Mouse (Mus musculus) midbrain, embryonic 16.5 days (tissue): ENCODE results near the gene Entpd2. TPM values are rescaled to one million over a fixed set of nuclear protein-coding genes. Genes with fewer than 3 reads are reported as not detected.

Experiments used
- ATAC-seq: fragments of 200-750 bp; cut with Nextera tagmentation; 2 replicates; pipeline ENCODE4 v1.8.0; 2017; ENCODE audit warnings: moderate TSS enrichment
- H3K27ac ChIP-seq: fragments of 300-500 bp; sonication (generic); 2 replicates; pipeline ENCODE4 v1.5.1; 2014; ENCODE audit warnings: mild to moderate bottlenecking, low read length, mixed read lengths
- H3K27me3 ChIP-seq: fragments of 300-500 bp; sonication (generic); 2 replicates; pipeline ENCODE4 v1.6.1; 2014; ENCODE audit warnings: low read depth, low read length, mixed read lengths; ENCODE audit not compliant: control insufficient read depth, insufficient read depth
- H3K36me3 ChIP-seq: fragments of 300-500 bp; sonication (generic); 2 replicates; pipeline ENCODE4 v1.6.1; 2014; ENCODE audit warnings: mild to moderate bottlenecking, low read length, moderate library complexity, mixed read lengths; ENCODE audit not compliant: control insufficient read depth, insufficient read depth
- H3K4me1 ChIP-seq: fragments of 300-500 bp; sonication (generic); 2 replicates; pipeline ENCODE4 v1.6.1; 2014; ENCODE audit warnings: mild to moderate bottlenecking, low read length, mixed read lengths; ENCODE audit not compliant: control insufficient read depth, insufficient read depth
- H3K4me2 ChIP-seq: fragments of 300-500 bp; sonication (generic); 2 replicates; pipeline ENCODE4 v1.6.1; 2014; ENCODE audit warnings: mild to moderate bottlenecking, low read length, mixed read lengths
- H3K4me3 ChIP-seq: fragments of 300-500 bp; sonication (generic); 2 replicates; pipeline ENCODE4 v1.5.1; 2014; ENCODE audit warnings: low read depth, mild to moderate bottlenecking, low read length, moderate library complexity, mixed read lengths
- H3K9ac ChIP-seq: fragments of 300-500 bp; sonication (generic); 2 replicates; pipeline ENCODE4 v1.6.1; 2014; ENCODE audit warnings: low read depth, low read length, mixed read lengths
- H3K9me3 ChIP-seq: fragments of 300-500 bp; sonication (generic); replicated peaks from 2 replicates; pipeline ENCODE4 v1.6.1; 2014; ENCODE audit warnings: mild to moderate bottlenecking, low read length, mixed read lengths; ENCODE audit not compliant: control insufficient read depth, poor library complexity, severe bottlenecking
- WGBS: fragments of 180-500 bp; shearing (Covaris S2); extraction: QIAGEN DNeasy Blood & Tissue Kit; methylation state at CpG from one replicate; pipeline ENCODE4 v1.1.7; 2014; 5-methylcytosine and 5-hydroxymethylcytosine counted together
- polyA plus RNA-seq: library from polyadenylated mRNA; unstranded; fragments of >200 nt; fragmentation: Nextera tagmentation; extraction: Ambion mirVana; gene quantifications from 2 replicates; pipeline ENCODE4 v1.2.1, GENCODE M21; 2015

Gene Entpd2
- polyA plus RNA-seq, result 3.7 and 9.0 TPM in 2 replicates

DNA sequence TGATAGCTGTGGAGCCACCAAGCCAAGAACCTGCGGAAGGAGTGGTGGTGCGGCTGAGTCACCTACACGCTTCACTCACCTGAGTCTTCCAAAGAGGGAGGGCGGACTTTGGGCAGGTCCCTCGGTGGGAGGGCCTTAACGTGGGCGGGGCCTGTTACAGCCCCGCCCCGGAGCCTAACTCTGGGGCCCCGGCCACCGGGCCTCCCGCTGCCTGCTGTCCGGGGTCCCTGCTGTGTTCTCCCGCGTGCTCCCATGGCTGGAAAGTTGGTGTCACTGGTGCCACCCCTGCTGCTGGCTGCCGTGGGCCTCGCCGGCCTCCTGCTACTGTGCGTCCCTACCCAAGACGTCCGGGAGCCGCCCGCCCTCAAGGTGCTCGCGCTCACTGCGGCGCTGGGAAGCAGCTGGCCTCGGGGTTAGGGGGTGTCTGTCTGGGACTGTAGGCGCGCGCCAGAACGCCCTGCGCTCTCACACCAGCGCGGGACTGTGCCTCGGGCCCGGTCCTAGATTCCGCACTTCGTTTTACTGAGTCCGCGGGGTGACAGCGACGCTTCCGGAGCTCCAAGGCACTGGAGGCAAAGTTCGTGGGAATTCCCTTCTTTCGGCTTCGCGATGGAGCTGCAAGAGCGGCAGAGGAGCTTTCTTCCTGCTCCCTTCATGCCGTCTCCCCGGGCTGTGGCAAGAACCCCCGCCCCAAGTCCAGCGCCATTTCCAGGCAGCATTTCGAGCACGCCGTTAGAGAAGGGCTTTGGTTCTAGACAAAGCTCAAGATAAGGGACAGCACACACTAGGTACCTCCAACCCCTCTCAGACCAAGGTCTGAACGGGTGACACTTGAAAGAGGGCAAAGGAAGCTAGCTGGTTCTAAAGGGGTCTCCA, at the start of gene Entpd2:
Entpd2 (plus strand) TSS at position 154 of the 876 bp plus-strand sequence.
- H3K27ac ChIP-seq, result no peak within 1 kb of the TSS; the same call in 1 of the 2 replicates
- peak within 1 kb of the TSS; percentile 40 for H3K4me3 ChIP-seq
- H3K9ac ChIP-seq, result peak within 1 kb of the TSS; percentile 48
- H3K4me2 ChIP-seq, result peak within 1 kb of the TSS; percentile 63
- WGBS, result 2% methylated on average over 56 of the region's 57 CpGs
- ATAC-seq, result 0 out of 2 replicates have a peak, but pooled peaks have one; percentile 6
- peaks cover 7% of the 10 kb centered on the region; the same call in 1 of the 2 replicates for H3K4me1 ChIP-seq
- H3K36me3 ChIP-seq, result no peaks in the 10 kb centered on the region
- peaks cover 57% of the 10 kb centered on the region for H3K27me3 ChIP-seq
- H3K9me3 ChIP-seq, result no peaks in the 10 kb centered on the region

GRCm38 (mm10) chr2:25348162-25348561, 47.5 kb upstream of the Entpd2 start:
- Histone ChIP-seq H3K9me3 (no peaks in the 10 kb centered on the region), H3K27ac (no peak overlapping the region), H3K4me2 (no peak overlapping the region), H3K27me3 (no peaks in the 10 kb centered on the region), H3K4me3 (no peak overlapping the region), H3K9ac (no peak overlapping the region), H3K4me1 (no peaks in the 10 kb centered on the region), H3K36me3 (peaks cover 58% of the 10 kb centered on the region)
- ATAC-seq, result no peak
- 92% methylated on average over 7 of the region's 7 CpGs for WGBS

DNA sequence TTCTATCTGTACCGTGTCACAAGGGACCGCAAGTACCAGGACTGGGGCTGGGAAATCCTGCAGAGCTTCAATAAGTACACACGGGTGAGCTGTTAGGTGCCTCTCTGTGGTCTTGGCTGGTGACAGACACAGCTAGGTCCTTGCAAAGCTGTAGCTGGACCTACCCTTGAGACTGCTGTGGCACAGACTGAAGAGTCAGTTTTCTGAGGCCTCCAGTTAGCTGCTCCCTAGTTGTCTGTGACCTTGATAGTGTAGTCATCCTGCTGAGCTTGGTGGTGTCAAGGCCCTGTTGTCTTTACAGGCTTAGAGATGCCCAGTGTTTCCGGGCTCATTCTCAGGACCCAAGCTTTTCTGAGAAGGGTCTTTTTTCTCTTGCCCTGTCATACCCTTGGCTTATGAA, 46.2 kb upstream of the Entpd2 start:
- Histone ChIP-seq H3K4me1 (no peaks in the 10 kb centered on the region), H3K9me3 (no peaks in the 10 kb centered on the region), H3K4me3 (no peak overlapping the region), H3K27me3 (no peaks in the 10 kb centered on the region), H3K9ac (no peak overlapping the region), H3K36me3 (peaks cover 55% of the 10 kb centered on the region), H3K4me2 (no peak overlapping the region), H3K27ac (no peak overlapping the region)
- ATAC-seq, result no peak
- 95% methylated on average over 4 of the region's 4 CpGs for WGBS

- H3K4me2 ChIP-seq, result no peak overlapping the region
- no peak overlapping the region for H3K4me3 ChIP-seq
- no peak overlapping the region for H3K9ac ChIP-seq
- peaks cover 44% of the 10 kb centered on the region for H3K36me3 ChIP-seq
- 93% methylated on average over 3 of the region's 3 CpGs for WGBS
- no peak for ATAC-seq
- no peaks in the 10 kb centered on the region for H3K27me3 ChIP-seq
- H3K9me3 ChIP-seq, result no peaks in the 10 kb centered on the region
- peaks cover 7% of the 10 kb centered on the region for H3K4me1 ChIP-seq
- H3K27ac ChIP-seq, result no peak overlapping the region
Observed at GRCm38 (mm10) chr2:25350701-25351100, 45.0 kb upstream of the Entpd2 start.

GRCm38 (mm10) chr2:25354211-25354610, 41.5 kb upstream of the Entpd2 start:
- WGBS, result 86% methylated on average over 6 of the region's 6 CpGs
- Histone ChIP-seq H3K4me1 (peaks cover 14% of the 10 kb centered on the region), H3K27ac (no peak overlapping the region), H3K9me3 (no peaks in the 10 kb centered on the region), H3K4me3 (no peak overlapping the region), H3K36me3 (peaks cover 27% of the 10 kb centered on the region), H3K4me2 (no peak overlapping the region), H3K27me3 (no peaks in the 10 kb centered on the region), H3K9ac (no peak overlapping the region)
- ATAC-seq, result no peak

DNA sequence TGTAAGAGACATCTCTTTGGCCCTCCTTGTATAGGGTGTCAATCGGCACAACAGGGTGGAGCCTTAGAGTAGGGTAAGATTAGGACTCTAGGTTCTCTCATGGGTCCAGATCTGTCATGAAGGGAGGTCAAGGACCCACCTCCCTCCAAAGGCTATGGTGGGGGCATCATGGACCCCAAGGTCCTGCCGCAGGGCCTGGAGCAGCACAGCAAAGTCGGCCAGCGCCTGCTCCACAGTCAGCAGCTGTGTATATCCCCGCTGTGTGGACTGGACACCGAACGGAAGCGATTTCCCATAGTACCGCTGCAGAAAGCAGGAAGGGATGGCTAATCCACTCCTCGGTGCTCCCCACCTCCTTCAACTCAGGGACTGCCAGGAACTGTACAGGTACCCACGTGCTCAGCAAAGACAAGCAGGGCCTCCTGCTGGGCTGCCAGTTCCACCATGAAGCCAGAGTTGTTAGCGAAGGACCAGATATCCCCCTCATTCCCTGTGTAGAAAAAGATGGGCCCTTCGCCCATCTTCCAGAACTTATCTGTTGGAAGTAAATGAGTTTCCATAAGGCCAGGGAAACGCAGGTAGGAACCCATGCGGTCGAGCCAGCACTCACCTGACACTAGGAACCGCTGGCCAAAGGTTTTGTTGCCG, 40.1 kb upstream of the Entpd2 start:
- no peak overlapping the region for H3K27ac ChIP-seq
- H3K4me3 ChIP-seq, result peak overlapping the region; percentile 60
- H3K36me3 ChIP-seq, result peaks cover 14% of the 10 kb centered on the region
- no peaks in the 10 kb centered on the region for H3K27me3 ChIP-seq
- H3K9me3 ChIP-seq, result no peaks in the 10 kb centered on the region
- H3K4me1 ChIP-seq, result peaks cover 14% of the 10 kb centered on the region
- WGBS, result 42% methylated on average over 18 of the region's 18 CpGs
- 0 out of 2 replicates have a peak, but pooled peaks have one; percentile 22 for ATAC-seq
- H3K9ac ChIP-seq, result peak overlapping the region; percentile 71
- H3K4me2 ChIP-seq, result peak overlapping the region; percentile 91

- peak within 1 kb of the TSS; percentile 60 for H3K4me3 ChIP-seq
- peak; percentile 77 for ATAC-seq
- H3K4me1 ChIP-seq, result peaks cover 14% of the 10 kb centered on the region
- no peak within 1 kb of the TSS for H3K27ac ChIP-seq
- peak within 1 kb of the TSS; percentile 91 for H3K4me2 ChIP-seq
- WGBS, result 4% methylated on average over 13 of the region's 13 CpGs
- no peaks in the 10 kb centered on the region for H3K9me3 ChIP-seq
- H3K9ac ChIP-seq, result peak within 1 kb of the TSS; percentile 71
- no peaks in the 10 kb centered on the region for H3K27me3 ChIP-seq
- H3K36me3 ChIP-seq, result peaks cover 6% of the 10 kb centered on the region; the same call in 1 of the 2 replicates
Observed at GRCm38 (mm10) chr2:25356208-25357079, 39.2 kb upstream of the Entpd2 start, which contains the start of gene Dpp7. Gene Dpp7 (minus strand): TSS chr2:25356359.

DNA sequence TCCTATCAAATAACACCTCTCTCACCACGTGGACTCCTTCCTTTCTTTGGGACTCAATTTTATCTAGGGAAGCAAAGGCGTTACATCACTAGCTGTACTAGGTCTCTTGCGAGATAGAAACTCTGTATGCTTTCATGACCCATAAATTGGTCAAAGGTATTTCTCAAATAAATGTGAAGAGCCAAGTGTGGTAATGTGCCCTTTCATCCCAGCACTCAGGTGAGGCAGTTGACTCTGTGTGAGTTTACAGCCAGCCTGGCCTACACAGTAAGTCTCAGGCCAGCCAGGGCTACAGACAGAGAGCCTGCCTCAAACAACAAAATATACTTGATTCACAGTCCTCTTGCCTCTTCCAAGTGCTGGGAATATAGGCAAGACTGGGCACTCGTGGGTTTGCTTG, 35.8 kb upstream of the Entpd2 start:
- H3K9ac ChIP-seq, result no peak overlapping the region
- H3K36me3 ChIP-seq, result no peaks in the 10 kb centered on the region
- no peak overlapping the region for H3K4me3 ChIP-seq
- no peak overlapping the region for H3K4me2 ChIP-seq
- peaks cover 16% of the 10 kb centered on the region for H3K4me1 ChIP-seq
- H3K27ac ChIP-seq, result no peak overlapping the region
- no peaks in the 10 kb centered on the region for H3K9me3 ChIP-seq
- peaks cover 13% of the 10 kb centered on the region for H3K27me3 ChIP-seq
- no peak for ATAC-seq
- 83% methylated on average over 4 of the region's 4 CpGs for WGBS
